Mouse (Mus musculus) cerebellum, adult 8-10 months (tissue): ENCODE measurements around the gene Azgp1.
A peak's percentile ranks its signal among the peaks of the same experiment; 100 is the strongest.
"Not testable (repeated sequence)": the region's sequence is repeated elsewhere in the genome, so short reads cannot be mapped to it uniquely, and the experiment has no call there.

ENCODE experiments used
- DNase-seq: peaks from one replicate; pipeline ENCODE4 v3.0.0; 2022

Azgp1 gene

DNA sequence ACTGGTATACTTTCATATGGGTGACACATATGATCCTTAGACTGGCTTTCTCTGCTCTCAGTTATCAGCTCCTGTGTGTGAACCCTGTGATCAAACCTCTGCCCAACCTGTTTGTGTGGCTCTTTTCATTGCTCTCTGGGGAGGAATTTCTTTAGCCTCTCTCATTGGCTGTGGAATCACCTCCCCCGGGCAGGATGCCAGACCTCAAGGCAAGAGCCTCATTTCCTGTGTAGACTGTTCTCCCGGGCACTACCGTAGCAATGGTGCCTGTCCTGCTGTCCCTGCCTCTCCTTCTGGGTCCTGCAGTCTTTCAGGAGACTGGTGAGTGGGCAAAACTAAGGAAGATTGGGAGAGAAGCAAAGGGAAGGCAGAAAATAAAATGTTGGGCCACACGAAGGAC, at the start of gene Azgp1:
Gene Azgp1 (plus strand): TSS at position 221 of the 400 bp plus-strand sequence.
- DNase-seq, result no peak

DNA sequence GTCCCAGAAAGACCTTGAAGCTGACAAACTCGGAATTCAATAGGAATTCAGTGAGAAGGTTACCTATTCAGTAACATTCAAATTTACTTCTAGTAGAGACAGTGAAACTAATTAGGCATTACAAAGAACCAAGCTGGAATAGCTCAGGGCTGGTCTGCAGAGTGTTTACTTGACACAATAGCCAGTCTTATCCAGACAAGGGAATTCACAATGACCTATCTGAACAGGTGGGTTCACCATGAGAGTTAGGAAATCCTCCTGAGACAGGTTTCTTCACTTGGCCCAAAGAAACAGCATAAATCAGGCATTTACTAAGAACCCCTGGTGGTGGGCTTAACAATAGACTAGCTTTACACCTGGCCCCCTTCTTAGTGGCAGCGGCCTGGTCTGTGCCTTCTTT, 47.4 kb upstream of the Azgp1 start:
- not testable (repeated sequence) for DNase-seq

DNA sequence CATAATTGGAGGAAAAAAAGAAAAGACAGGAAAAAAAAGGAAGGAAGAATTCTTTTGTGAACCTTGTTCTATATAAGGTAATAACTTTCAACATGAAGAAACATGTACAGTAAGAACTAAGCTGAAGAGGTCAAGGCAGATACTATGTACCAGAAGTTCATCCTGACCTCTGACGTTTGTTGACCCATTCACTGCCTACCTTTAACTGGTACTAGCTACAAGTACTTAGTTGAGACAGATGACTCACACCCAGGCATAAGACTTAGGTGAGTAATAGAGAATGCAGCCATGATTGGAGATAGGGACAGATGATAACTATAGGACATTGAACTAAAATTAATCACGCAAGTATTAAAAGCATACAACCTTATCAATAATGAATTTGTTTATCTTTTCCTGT, 44.8 kb upstream of the Azgp1 start:
- DNase-seq, result no peak

DNA sequence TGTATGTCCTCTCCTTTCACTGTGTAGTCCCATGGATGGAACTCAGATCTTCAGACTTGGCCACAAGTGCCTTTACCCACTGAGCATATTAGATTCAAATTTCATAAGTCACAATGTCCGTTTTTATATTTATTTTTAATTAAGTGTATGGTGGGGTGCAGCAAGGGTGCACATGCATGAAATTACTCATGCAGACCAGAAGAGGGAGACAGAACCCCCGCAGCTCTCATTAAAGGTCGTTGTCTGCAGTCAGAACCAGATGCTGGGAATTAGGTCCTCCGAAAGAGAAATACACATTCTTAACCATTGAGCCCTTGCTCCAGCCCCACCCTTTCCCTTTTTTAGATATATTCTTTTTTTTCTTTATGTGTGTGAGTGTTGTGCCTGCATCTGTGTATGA, 44.1 kb upstream of the Azgp1 start:
- no peak for DNase-seq

DNA sequence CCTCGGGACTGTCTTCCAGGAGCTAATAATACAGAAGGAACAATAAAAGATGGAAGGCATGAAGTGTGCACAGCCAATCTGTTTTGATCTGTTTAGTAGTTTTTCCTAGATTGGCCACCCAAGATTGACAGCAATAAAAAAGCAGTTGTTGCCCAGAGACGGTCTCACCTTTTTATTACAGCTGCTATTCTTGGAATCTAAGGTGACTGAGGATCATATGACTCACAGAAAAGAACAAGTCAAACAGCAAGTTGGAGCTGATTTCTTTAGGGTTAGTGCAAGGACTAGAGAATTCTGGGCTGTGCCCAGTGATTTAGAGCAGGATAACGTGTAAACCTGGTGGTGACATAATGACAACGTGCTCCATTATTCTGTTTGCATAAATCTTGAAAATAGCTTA, 40.4 kb upstream of the Azgp1 start:
- no peak for DNase-seq

DNA sequence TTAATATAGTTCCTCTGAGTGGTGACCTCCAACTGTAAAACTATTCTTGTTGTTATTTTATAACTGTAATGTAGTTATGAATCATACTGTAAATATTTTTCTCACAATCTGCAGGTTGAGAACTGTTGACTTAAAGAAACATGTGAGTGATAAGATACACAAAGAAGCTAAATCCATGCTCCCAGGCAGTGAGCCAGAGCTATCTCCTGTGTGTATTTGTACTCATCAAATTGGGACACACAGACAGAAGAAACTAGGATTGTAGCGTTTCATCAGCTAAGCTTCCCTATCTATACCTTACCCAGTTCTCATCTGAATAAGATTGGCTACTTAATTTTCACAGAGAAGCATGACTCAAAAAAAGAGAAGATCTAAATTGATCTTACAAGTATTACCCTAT, 38.2 kb upstream of the Azgp1 start:
- DNase-seq, result no peak

DNA sequence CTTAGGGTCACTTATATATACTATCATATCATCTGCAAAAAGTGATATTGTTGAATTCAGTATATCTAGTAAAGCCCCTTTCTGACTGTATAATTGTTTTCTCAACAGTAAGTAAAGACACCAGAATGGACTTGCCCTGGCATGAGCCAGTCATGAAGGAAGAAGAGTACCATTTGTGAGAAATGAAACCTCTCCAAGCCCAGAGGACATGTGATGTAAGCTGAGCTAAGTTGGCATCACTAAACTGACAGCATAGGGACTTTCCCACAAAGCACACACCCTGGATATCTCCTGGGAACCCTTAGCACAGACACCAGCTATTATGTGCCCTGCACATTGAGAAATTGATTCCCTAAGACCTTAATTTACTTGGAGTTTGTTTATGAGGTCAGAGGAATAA, 34.0 kb upstream of the Azgp1 start:
- no peak for DNase-seq

DNA sequence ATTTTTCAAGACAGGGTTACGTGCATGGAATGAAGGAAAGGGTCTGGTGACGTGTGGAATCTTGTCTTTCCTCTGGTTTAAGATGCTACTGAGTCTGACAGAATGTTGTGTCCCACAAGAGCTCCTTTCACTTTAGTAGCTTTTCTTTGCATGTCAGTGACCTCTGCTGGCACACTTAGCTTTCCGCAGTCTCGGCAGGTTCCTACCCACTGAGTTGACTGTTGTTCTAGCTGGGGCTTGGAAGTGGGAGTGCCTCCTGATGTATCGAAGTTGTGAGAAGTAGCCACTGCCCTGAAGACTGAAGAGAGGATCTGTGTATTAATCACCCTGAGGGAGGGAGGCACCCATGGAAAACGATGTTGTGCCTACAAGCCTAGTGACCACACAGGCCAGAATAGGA, 30.1 kb upstream of the Azgp1 start:
- peak; percentile 5 for DNase-seq

DNA sequence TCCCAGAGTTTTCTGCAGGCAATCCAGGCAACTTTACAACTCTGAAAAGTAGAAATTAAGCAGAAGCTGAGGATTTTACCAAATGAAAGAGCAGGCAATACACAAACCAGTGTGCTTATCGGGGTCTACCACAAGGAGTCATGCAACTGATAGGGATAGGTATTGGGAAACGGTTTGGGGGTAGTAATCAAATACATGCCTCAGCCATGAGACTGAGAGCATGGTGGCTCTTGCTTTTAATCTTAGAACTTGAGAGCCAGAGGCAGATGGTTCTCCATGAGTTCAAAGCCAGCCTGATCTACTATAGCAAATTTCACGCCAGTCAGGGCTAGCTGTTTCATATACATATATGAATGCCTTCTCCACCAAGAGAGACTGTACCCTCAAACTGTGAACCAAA, 24.9 kb upstream of the Azgp1 start:
- DNase-seq, result no peak

DNA sequence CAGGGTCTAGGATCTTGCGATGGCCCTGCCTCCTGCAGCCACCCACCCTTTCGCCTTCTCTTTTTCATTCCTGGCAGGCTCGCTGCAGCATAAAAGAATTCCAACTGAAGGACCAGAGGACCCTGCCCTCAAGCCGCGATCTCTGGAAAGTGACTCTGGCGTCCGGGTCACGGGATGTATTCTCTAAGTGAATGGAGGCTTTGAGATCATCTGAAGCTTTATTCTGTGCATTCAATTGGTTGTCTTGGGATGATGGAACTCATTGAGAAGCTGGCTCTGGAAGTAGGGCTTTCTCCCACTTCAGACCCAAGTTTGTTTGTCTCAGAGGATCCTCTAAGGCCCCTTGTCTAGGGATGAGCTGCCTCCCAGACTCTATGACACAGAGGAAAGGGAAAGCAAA, 18.4 kb upstream of the Azgp1 start, which contains the start of gene Gjc3:
Gene Gjc3 (minus strand): TSS at position 154 of the 400 bp plus-strand sequence.
- DNase-seq, result no peak

DNA sequence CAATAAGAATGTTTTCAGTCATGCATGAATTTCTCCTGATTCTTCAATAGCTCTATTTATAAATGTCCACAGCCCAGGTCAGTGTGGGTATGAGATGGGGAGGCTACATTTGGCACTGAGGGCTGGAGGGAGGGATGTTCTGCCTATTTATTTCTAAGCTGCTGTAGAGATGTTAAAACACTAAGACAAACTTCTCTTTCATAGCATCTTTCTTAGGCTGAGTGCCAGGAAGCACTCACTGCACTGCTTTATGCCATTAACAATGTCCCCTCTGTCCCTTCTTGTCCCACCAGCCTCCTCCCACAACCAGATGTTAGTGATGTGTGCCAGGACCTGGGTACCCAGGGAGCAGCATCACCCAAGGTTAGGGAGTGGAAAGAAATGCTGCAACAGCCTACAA, 14.8 kb upstream of the Azgp1 start:
- no peak for DNase-seq

DNA sequence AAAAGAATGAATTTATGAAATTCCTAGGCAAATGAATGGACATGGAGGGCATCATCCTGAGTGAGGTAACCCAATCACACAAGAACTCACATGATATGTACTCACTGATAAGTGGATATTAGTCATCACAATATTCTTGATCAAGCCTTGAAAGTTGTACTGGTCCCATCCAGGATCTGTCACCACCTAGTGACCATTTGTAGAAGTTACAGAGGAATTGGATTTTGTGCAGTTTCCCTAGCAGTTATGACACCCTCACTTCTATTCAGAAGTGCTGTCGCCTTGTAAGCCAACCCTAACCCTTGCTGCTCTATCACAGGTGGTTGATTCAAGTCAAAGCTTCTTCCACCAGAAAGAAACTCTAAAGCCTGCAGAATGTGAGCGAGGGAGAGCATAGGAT, 8.2 kb upstream of the Azgp1 start:
- no peak for DNase-seq

DNA sequence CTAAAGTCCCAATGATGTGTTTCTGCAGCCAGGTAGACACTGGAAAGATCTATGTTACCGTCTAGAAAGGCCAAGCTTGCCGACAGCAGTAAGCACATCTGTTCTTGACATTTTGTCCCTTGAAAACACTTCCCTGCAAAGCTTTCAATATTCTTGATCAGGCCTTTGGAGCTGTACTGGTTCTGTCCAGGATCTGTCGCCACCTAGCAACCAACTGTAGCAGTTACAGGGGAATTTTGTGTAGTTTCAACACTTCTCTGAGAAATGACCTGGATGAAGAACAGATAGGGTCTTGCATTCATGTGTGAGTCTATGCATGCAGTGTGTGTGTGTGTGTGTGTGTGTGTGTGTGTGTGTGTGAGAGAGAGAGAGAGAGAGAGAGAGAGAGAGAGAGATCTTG, 7.6 kb upstream of the Azgp1 start:
- no peak for DNase-seq

DNA sequence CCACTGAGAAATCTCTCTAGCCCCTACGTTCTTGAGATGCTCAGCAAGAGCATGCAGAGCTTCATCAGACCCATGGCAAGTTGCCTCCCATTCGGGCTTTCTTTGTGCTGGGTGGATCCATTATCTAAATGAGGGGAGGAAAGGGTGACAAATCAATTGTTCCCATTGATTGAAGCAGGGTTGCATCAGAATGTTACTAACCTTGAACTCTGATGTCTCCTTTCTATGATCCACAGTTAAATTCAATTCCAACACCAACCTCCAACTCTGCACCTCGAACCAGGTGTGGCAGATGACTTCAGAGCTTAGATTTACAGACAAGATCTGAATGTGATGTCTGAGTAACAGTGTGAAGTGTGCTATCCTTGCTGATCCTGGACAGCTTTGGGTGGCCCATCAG, 6.6 kb upstream of the Azgp1 start:
- DNase-seq, result no peak

DNA sequence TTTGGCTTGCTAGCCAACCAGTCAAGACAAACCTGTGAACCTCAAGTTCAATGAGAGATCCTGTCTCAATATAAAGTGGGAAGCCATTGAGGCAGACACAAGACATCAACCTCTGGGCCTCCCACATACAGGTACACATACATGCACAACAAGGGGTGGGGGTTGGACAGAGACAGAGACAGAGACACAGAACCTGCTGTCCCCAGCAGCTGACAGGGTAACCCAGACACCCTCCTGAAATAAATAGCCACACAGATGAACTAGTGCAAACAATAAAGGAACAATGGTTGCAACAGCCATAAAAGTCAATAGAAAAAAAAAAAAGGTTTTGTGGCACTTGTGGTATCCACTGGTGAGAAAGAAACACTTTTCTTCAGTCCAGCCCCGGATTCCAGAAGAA, 5.9 kb upstream of the Azgp1 start:
- DNase-seq, result no peak

DNA sequence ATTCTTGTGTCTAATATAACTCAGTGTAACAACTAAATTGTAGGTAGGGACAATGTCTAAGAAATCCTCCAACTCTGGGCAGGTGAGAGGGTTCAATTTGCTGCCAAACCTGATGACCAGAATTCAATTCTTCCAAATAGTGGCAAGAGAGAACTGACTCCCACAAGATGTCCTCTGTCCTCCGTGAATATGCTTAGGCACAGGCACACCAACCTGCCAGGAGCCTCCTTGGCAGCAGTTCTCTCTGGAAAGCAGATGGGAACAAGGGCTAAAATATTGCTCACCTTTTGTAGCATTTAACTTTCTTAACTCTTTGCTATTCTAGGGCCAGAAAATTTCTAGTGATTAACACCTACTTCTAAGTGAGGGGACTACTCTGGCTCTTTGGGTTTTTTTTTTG, 4.0 kb upstream of the Azgp1 start:
- no peak for DNase-seq

DNA sequence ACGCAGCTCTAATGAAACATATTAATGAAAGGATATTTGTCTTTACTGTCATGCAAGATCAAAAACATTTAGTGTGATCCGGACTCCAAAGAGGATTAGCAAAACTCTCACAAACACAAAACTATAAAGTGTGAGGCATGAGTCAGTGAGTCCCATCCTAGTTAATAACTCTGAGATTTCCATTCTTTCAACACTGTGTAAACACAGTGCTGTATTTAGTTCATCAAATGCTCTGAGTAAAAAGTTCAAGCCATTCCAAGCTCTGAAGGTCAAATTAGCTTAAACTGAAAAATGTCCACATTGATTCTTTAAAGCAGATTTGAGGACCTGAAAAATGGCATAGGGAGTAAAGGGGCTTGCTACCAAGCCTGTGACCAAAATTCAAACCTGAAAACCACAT, 2.2 kb upstream of the Azgp1 start:
- no peak for DNase-seq

DNA sequence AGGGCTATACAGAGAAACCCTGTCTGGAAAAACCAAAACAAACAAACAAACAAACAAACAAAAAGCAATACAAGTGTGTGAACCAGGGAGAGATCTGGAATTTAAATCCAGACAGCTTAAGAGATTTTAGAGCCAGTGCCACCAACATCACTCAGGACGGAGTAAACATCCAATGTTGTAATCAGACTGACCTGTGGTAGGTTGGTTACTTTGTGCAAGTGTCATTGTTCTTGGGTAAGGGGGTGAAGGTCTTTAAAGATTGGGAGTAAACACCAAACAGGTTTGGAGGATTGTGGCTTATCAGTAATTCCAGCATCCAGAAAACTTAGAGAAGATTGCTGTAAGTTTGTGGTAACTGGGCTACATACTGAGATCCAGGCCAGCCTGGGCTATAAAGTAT, 5.0 kb downstream of the Azgp1 start:
- DNase-seq, result no peak

DNA sequence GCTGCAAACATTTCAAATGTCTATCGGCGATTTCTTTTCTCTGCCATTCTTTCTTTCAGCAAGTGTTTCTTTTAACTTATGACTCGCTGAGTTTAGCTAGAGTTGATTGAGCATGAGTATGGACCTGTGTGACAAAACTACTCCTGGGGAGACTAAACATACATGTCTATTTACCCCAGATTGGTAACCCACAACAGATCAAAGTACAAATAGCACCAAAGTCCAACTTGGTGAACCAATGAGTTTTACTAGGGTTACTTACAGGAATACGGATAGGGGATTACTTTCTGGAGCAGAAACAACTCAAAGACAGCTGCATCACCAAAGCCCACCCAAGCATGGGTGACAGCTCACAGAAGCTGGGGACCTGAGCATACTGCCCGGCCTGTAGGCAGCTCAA, 28.1 kb downstream of the Azgp1 start:
- no peak for DNase-seq

DNA sequence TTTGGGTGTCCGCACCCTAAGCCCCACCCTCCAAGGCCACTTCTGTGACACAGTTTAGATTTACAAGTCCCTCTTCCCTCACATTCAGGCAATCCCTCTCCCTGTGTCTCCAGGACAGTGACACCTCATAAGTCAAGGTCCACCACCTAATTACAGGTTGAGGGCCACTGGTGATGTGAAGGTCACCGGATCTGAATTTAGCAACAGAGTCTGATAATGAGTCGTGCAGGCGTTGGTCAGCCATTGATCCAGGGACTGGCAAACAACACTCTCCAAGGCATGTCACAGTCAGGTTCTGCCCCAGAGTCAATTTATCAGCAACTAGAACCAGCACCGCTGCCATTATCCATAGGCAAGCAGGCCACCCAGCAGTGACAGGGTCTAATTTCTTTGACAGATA, 31.1 kb downstream of the Azgp1 start:
- DNase-seq, result no peak

DNA sequence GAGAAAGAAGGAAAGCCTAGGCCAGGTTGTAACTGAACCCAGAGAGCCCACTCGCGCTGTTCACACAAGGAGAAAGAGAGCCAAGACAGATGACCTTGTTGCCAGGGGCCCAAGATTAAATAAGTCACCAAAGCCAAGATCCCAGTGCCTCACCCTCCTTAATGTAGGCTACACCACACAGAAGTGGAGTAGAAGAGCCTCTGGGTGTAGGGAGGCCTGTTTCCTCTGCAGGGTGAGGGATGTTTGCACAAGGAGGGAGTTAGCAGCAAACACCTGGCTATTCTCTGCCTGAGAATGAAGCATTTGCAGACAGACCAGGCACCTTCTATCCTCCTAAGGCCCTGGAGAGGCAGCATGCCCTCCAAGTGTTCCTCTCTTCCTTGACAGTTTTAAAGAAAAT, 35.2 kb downstream of the Azgp1 start:
- no peak for DNase-seq

DNA sequence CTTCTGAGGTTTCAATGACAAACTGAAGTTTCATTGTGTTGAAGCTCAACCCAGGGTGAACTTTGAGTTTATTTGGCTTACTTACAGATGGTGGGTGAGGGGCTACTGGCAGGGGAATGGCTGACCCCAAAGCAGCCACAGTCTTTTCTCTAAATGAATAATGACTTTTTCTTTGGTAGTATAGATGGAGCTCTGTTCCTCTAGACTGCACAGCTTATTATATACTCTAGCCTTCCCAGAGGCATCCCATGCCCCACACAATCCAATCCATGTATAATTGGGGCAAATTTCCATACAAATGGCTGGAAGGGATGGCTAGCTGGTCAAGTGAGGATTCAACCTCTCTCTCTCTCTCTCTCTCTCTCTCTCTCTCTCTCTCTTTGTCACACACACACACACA, 35.7 kb downstream of the Azgp1 start:
- DNase-seq, result no peak

DNA sequence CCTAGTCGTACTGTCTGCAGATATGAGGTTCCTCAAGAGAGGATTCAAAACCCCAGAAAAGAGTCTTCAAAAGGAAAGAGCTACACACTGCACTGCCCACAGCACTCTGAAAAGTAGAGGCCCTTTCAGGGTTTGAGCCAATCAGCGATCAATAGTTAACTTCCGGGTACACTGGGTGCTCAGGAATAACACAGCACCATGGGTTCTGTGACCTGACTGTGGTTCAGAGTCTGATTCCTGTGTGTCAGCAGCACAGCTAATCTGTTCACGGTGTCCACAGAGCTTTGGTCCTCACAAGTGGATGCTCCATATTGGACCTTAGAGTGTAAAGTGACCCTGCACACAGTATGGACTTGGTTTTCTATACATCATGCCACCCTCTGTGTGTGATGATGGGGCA, 38.3 kb downstream of the Azgp1 start:
- not testable (repeated sequence) for DNase-seq

DNA sequence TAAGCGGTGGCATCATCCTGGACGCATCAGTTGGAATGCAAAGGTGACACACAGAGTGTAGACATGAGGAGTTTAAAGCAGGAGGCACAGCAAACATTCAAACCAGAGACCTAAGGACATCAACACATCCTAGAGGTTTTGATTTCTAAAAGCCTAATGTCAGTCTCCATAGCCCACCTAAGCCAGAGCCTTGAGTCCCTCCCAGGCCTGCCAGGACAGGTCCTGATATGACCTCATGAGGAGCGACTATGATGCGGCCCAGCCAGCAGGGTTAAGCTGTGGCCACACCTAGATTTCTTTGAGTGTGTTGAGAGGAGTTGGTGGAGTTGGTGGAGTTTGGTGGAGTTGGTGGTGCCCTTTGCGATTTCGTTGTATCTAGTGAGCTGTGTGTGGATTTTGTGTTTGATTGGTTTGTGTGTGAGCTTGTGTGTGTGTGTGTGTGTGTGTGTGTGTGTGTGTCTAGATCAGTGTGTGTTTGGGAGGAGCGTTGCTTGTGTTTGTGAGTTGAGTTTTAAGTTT, 39.7 kb downstream of the Azgp1 start, which contains the start of the genes Smok3a and Smok3b:
Gene Smok3a (plus strand): TSS at position 301 of the 519 bp plus-strand sequence.
Gene Smok3b (plus strand): TSS at position 469 of the 519 bp plus-strand sequence.
- DNase-seq, result not testable (repeated sequence)
